Mouse (Mus musculus) lung, adult 18-20 months (tissue): ENCODE measurements around the gene Tubb2a.
A peak's percentile ranks its signal among the peaks of the same experiment; 100 is the strongest.

Experiments
- DNase-seq, 2 experiments: peaks; one replicate each; pipeline ENCODE4 v3.0.0; 2022; ENCODE audit warnings: mixed read lengths in 2 of 2

The Tubb2a gene

DNA sequence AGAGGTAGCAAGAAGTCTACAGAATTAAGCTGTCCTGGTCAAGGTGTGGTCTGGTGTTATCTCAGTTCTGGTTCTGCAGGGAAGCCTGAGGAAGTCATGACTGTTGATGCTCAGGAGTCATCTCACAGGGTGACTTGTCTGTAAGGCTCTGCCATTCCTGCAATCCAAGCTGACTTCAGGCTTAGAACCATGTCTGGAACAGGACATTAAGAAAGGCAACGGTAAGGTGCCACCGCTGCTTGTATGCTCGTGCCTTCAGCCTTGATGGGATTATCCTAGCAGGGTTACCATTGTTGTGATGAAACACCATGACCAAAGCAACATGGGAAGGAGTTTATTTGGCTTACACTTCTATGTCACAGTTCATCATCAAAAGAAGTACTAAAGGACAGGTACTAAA lies 30.3 kb downstream of the Tubb2a start:
- no peak for DNase-seq

DNA sequence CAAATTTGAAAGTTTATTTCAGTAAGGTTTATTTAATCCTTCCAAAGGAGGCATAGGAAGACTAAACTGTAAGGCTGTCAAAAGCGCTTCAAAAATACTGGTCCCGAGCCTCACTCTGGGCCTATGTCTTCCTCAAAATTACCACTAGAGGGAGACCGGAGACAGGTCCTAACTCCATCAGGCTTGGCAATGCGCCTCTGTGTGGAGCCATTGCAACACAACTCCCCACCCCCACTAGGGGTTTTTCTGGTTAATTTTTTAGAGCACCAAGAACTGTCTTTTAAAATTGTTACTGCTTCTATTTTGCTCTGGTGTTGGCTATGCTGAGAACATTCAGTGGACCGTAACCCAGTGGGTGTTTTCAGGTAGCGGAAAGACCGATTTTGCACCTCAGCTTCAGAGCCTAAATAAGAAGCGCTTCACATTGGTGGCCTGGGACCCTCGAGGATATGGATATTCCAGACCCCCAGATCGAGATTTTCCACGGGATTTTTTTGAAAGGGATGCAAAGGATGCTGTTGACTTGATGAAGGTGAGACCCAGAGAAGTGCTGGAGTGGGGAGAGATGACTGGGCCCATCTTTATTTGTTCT lies 31.3 kb downstream of the Tubb2a start:
- peak; percentile 76 to 83 for DNase-seq

DNA sequence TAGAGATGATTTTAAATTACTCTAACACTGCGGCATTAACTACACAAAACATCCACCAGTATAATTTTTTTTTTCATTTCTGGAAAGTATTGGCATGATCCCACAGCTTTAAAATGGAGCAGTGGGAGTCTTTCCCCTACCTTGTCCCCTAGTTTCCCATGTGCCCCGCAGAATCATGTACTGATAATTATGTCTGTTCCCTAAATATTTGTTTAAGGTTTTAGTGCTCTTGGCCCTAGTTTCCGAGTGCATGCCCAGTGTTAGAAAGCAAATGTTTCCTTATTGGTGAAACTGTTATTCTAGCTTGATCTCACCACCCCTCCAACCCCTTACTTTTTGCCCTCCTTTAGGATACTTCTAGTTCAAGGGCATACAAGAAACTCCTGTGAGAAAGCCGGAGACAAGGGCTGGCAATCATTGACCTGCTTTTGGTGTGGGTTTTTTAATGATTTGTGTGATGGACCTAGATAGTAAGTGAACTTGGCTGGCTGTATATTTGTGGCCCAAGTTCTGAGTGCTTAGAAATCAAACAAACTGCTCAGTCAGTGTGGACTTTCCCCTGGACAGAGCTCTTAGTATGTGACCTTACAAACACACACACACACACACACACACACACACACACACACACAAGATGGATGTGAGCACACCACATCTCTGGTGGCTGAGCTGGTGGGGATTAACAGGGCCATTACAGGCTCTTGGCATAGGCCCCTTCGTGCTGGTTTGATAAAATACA lies 32.1 kb downstream of the Tubb2a start:
- DNase-seq = no peak

DNA sequence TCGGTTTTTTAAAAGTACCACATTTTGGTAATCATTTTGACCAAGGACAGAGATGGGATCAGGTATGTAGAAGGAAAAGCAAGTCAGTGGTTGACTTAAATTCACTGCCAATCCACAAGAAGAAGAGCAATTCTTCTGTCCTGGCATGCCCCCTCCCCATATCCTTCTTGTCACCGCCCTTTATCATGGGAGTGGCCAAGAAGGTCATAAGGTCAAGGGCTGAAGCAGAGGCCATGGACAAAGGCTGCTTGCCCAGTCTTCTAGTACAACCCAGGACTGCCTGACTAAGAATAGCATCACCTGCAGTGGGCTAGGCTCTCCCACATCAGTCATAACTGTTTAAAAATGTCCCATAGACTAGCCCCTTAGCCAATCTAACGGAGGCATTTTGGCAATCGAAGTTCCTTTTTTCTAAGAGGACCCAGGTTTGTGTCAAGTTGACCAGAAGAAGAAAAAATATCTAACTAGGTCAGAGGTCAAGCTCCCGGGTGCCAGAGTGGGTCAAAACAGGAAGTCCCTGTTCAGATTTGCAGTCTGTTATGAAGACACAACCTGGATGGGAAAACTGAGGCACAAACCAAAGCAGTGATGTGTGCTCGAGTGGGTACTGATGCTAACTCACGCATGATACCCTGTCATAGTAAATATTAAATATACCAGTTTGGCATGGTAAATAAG lies 34.0 kb downstream of the Tubb2a start:
- DNase-seq = no peak

DNA sequence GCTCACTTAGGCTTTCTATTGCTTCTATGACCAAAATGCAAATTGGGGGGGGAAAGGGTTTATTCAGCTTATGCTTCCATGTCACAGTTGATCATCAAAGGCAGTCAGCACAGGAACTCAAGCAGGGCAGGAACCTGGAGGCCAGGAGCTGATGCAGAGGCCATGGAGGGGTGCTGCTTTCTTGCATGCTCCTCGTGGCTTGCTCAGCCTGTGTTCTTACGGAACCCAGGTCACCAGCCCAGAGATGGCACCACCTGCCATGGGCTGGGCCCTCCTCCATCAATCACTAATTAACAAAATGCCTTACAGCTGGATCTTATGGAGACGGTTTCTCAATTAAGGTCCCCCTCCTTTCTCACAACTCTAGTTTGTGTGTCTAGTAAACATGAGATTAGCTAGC lies 37.7 kb downstream of the Tubb2a start:
- DNase-seq = no peak

DNA sequence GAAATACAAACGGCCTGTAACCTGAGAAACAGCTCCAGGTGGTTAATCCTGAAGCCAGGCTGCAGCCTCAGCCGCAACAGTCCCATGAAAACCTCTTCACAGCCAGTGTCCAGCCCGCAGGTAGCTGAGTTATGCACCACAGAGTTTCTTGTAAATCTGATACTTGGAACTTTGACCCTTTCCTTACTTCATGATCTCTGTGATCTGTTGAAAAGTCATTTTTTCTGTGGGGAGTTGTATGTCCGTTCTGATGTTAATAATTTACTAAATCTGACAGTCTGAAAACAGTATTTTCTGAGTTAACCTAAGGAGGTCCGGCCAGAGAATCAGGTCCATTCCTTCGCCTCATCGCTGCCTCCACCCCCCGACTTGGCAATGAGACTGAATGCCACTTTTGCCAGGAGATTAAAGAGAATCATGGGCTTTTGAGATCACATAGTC lies 38.9 kb downstream of the Tubb2a start:
- no peak for DNase-seq

DNA sequence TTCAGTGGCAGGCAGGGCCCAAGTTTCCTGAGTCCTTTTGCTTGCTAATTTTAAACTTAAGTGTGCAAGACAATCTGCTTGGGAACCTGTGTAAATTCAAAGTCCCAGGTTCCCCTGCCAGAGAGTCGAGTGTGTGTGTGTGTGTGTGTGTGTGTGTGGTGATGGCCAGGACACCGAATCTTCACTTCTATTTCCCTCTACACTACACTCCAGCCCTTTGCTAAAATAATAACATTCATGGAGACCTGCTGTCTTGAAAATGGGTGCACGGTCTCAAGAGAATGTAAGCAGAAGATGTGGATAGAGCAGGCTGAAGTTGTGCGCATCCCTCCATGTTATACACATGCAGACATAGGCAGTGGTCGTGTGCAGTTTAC lies 39.8 kb downstream of the Tubb2a start:
- no peak for DNase-seq

DNA sequence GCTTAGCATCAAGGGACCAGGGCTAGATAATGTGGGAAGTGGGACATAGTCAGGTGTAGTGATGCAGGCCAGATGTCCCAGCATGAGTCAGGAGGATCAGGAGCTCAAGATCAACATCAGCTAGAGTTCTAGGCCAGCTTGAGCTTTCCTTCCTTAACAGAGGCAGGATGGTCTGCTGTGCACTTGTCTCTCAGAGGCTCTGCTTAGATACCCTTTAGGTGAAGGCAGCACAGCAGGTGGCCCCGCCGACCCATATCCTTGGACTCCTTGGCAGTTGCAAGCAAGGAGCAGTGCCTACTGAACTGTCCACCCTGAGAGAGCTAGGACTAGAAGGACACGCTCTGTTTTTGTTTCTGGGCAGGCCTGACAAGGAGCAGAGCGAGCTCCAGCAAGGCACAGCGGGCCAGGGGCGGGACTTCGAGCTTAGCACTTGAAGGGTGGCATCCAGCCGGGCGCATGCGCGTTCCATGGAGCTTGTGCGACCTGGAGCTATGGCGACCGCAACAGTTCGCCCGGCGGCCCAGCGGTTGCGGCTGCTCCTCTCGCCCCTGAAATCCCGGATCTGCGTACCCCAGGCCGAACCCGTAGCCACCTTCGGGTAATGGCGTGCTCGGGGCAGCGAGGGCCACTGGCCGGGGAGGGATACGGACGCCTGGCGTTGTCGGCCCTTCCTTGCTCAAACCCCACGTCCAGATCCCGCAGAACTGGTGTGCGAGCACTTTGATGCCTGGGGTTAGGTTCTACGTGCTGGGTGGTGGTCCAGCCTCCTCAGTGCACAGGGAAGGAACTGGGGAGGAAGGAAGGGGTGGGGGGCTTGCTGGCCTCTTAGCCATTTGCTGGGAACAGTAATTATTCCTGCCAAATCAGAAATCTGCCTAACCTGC lies 40.4 kb downstream of the Tubb2a start, which contains the start of gene Bphl:
Bphl (plus strand) TSS at position 426 of the 884 bp plus-strand sequence.
- peak; percentile 93 to 95 for DNase-seq

DNA sequence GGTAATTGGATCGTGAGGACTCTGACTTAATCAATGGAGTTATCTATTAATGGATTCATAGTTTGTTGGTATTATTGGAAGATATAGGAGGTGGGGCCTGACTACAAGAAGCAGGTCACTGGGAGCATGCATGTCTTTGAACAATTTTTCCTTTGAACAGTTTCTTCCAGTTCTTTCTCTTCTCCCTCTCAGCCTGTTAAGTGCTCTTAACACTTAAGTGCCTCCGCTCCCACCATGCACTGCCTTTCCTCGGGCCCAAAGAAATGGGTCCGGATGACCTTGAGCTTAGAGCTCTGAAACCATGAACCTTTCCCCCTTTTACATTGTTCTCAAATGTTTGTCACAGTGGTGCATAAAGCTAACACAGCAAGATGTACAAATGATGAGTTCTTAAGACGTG lies 41.1 kb downstream of the Tubb2a start:
- DNase-seq = peak; percentile 20 to 48

DNA sequence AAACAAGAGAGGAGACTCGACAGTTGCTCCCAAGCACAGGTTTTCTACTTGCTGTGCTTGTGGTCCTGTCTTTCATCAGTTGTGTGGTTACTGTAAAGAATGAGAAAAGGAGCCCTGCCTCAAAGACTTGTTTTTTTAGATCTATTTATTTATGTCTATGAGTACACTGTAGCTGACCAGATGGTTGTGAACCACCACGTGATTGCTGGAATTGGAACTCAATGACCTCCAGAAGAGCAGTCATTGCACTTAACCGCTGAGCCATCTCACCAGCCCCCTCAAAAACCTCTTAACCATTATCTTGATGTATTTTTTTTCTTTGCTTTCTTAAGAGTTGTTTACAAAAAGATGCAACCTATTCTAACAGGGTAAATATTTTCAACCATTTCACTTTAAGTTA lies 42.4 kb downstream of the Tubb2a start:
- no peak for DNase-seq

DNA sequence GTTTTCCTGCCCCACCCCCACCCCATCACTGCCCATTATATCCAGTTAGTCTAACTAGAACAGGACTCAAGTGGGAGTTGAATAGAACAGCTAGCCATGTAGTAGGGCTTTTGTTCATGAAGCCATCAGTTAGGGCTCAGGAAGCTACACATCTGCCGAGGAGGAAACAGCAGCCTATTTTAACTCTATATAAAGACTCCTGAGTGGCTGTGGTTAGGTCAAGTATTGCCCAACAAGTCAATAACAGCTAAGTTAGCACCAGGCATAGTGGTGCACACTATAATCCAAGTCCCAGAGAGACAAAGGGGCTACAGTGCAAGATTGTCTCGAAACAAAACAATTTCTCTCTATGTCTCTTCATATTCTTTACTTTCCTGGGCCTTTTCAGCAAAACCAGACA lies 45.8 kb downstream of the Tubb2a start:
- no peak for DNase-seq
